ENCODE assay signal across 8 mouse cellular contexts in genomic region chr8:72491017-72491416, GRCm38 (mm10). TPM values are rescaled to one million over a fixed set of nuclear protein-coding genes. Genes with fewer than 3 reads are reported as not detected.
DNase-seq lines count a peak whose midpoint lies in the region; ATAC-seq and TF ChIP-seq lines count a peak whose summit lies in the region.

No protein-coding gene starts in this region.

- H3K9ac ChIP-seq in liver, embryonic 14.5 days (replicated peaks): peak overlapping the region; percentile 41

- peaks cover 75% of the 10 kb centered on the region for H3K36me3 ChIP-seq in erythroblast, embryonic 14.5 days (ENCODE audit: control insufficient read depth)
- H3K36me3 ChIP-seq in liver, embryonic 14.5 days (replicated peaks; ENCODE audit: control insufficient read depth, insufficient read depth, low read depth): peaks cover 23% of the 10 kb centered on the region

- WGBS in liver, embryonic 14.5 days (ENCODE audit: insufficient replicate concordance): 72% methylated on average over 2 of the region's 2 CpGs

- no peak for ATAC-seq in erythroblast, adult 5-6 weeks (replicated peaks; ENCODE audit: low FRiP score, poor library complexity, severe bottlenecking)
- no peak for ATAC-seq in liver, embryonic 14.5 days (ENCODE audit: insufficient read depth)

- H3K9me3 ChIP-seq in erythroblast, embryonic 14.5 days (ENCODE audit: control insufficient read depth, low read length): no peaks in the 10 kb centered on the region
- no peaks in the 10 kb centered on the region for H3K9me3 ChIP-seq in liver, embryonic 14.5 days (ENCODE audit: control insufficient read depth, low read length)

- H3K4me3 ChIP-seq in erythroblast, embryonic 14.5 days (replicated peaks): peak overlapping the region; percentile 98
- peak overlapping the region; percentile 14 to 90; a peak in 2 of 4 replicates for H3K4me3 ChIP-seq in liver, embryonic 14.5 days (ENCODE audit: insufficient read depth in 1 of 2, low read depth in 2 of 2, low read length in 2 of 2)

- H3K27me3 ChIP-seq in erythroblast, embryonic 14.5 days (ENCODE audit: control insufficient read depth): no peaks in the 10 kb centered on the region
- no peaks in the 10 kb centered on the region for H3K27me3 ChIP-seq in liver, embryonic 14.5 days (ENCODE audit: control insufficient read depth, insufficient read depth, low read length)

- no peak for TF ChIP-seq CTCF in liver, embryonic 14.5 days (IDR thresholded peaks at IDR 0.05; ENCODE audit: low read depth)

- peaks cover 58% of the 10 kb centered on the region for H3K4me1 ChIP-seq in erythroblast, embryonic 14.5 days (ENCODE audit: control insufficient read depth)
- H3K4me1 ChIP-seq in liver, embryonic 14.5 days (replicated peaks; ENCODE audit: control insufficient read depth in 2 of 2, insufficient read depth in 2 of 2, low read length in 1 of 2): peaks cover 9 to 17% of the 10 kb centered on the region in 2 experiments

- H3K4me2 ChIP-seq in liver, embryonic 14.5 days (ENCODE audit: low read depth): peak overlapping the region; percentile 77

- no peak overlapping the region for H3K27ac ChIP-seq in liver, embryonic 14.5 days

- TF ChIP-seq EP300 in liver, embryonic 14.5 days (IDR thresholded peaks at IDR 0.05; ENCODE audit: low read depth): no peak

- peak; percentile 60 for DNase-seq in testis, postnatal 10 days (ENCODE audit: low spot score)
- DNase-seq in testis, postnatal 14 days (ENCODE audit: low spot score): no peak
- DNase-seq in liver, embryonic 14.5 days (ENCODE audit: low read depth in 3 of 3, low spot score in 3 of 3): no peak
- DNase-seq in thymus, postnatal 14 days: no peak
- no peak for DNase-seq in yolk sac, embryonic 10.5 days (ENCODE audit: low spot score)
- DNase-seq in urinary bladder, adult 2 months (ENCODE audit: low spot score): no peak

RNA-seq across cellular contexts. Expression of gene Slc35e1, which starts 1.4 kb away (rescaled TPM):
- polyA plus RNA-seq in erythroblast, embryonic 14.5 days (2012): 0.29 and 0.33 TPM in 2 replicates
- 11.3 and 11.9 TPM in 2 replicates for total RNA-seq in erythroblast, adult 5-6 weeks (2015; ENCODE audit: low replicate concordance)
- 18.8 and 21.6 TPM in 2 replicates for total RNA-seq in erythroblast, adult 5-6 weeks (2017; ENCODE audit: low replicate concordance)
- 7.9 and 8.9 TPM in 2 replicates for polyA plus RNA-seq in liver, embryonic 14.5 days (2012; rRNA removed)
- polyA plus RNA-seq in liver, embryonic 14.5 days (2014; fragmentation: Nextera tagmentation; extraction: Ambion mirVana): 4.1 and 4.3 TPM in 2 replicates
- 21.4 and 22.2 TPM in 2 replicates for polyA plus RNA-seq in urinary bladder, adult 2 months (2012; rRNA removed)

RNA-seq across cellular contexts. Expression of gene Cherp, which starts 16.0 kb away (rescaled TPM):
- 13.3 and 16.8 TPM in 2 replicates for polyA plus RNA-seq in erythroblast, embryonic 14.5 days (2012)
- total RNA-seq in erythroblast, adult 5-6 weeks (2015; ENCODE audit: low replicate concordance): 25.7 and 29.0 TPM in 2 replicates
- total RNA-seq in erythroblast, adult 5-6 weeks (2017; ENCODE audit: low replicate concordance): 6.0 and 7.7 TPM in 2 replicates
- 25.4 and 28.8 TPM in 2 replicates for polyA plus RNA-seq in liver, embryonic 14.5 days (2012; rRNA removed)
- polyA plus RNA-seq in liver, embryonic 14.5 days (2014; fragmentation: Nextera tagmentation; extraction: Ambion mirVana): 19.9 and 22.6 TPM in 2 replicates
- 27.4 and 38.5 TPM in 2 replicates for polyA plus RNA-seq in urinary bladder, adult 2 months (2012; rRNA removed)

RNA-seq across cellular contexts. Expression of gene 1700030K09Rik, which starts 47.3 kb away (rescaled TPM):
- 0.05 and 0.08 TPM in 2 replicates for polyA plus RNA-seq in erythroblast, embryonic 14.5 days (2012)
- total RNA-seq in erythroblast, adult 5-6 weeks (2015; ENCODE audit: low replicate concordance): 0.38 and 0.63 TPM in 2 replicates
- 0.60 and 2.4 TPM in 2 replicates for total RNA-seq in erythroblast, adult 5-6 weeks (2017; ENCODE audit: low replicate concordance)
- polyA plus RNA-seq in liver, embryonic 14.5 days (2012; rRNA removed): 1.8 and 3.2 TPM in 2 replicates
- 2.2 and 2.4 TPM in 2 replicates for polyA plus RNA-seq in liver, embryonic 14.5 days (2014; fragmentation: Nextera tagmentation; extraction: Ambion mirVana)
- 8.7 and 9.3 TPM in 2 replicates for polyA plus RNA-seq in urinary bladder, adult 2 months (2012; rRNA removed)

RNA-seq across cellular contexts. Expression of gene Calr3, which starts 47.3 kb away (rescaled TPM):
- polyA plus RNA-seq in erythroblast, embryonic 14.5 days (2012): not detected in 2 replicates
- total RNA-seq in erythroblast, adult 5-6 weeks (2015; ENCODE audit: low replicate concordance): not detected in 2 replicates
- 0.77 TPM in 1 of 2 replicates, not detected in the other for total RNA-seq in erythroblast, adult 5-6 weeks (2017; ENCODE audit: low replicate concordance)
- polyA plus RNA-seq in liver, embryonic 14.5 days (2012; rRNA removed): 0.09 and 0.21 TPM in 2 replicates
- polyA plus RNA-seq in liver, embryonic 14.5 days (2014; fragmentation: Nextera tagmentation; extraction: Ambion mirVana): 0.53 and 0.83 TPM in 2 replicates
- polyA plus RNA-seq in urinary bladder, adult 2 months (2012; rRNA removed): 0.98 and 1.2 TPM in 2 replicates

RNA-seq across cellular contexts. Expression of gene Med26, which starts 57.1 kb away (rescaled TPM):
- polyA plus RNA-seq in erythroblast, embryonic 14.5 days (2012): 3.0 and 3.1 TPM in 2 replicates
- 4.2 and 4.8 TPM in 2 replicates for total RNA-seq in erythroblast, adult 5-6 weeks (2015; ENCODE audit: low replicate concordance)
- 3.2 and 3.8 TPM in 2 replicates for total RNA-seq in erythroblast, adult 5-6 weeks (2017; ENCODE audit: low replicate concordance)
- polyA plus RNA-seq in liver, embryonic 14.5 days (2012; rRNA removed): 4.6 TPM in 2 replicates
- 5.5 and 6.2 TPM in 2 replicates for polyA plus RNA-seq in liver, embryonic 14.5 days (2014; fragmentation: Nextera tagmentation; extraction: Ambion mirVana)
- polyA plus RNA-seq in urinary bladder, adult 2 months (2012; rRNA removed): 8.9 and 9.8 TPM in 2 replicates
